ENCODE assay signal across 14 mouse cellular contexts in the genomic region with DNA sequence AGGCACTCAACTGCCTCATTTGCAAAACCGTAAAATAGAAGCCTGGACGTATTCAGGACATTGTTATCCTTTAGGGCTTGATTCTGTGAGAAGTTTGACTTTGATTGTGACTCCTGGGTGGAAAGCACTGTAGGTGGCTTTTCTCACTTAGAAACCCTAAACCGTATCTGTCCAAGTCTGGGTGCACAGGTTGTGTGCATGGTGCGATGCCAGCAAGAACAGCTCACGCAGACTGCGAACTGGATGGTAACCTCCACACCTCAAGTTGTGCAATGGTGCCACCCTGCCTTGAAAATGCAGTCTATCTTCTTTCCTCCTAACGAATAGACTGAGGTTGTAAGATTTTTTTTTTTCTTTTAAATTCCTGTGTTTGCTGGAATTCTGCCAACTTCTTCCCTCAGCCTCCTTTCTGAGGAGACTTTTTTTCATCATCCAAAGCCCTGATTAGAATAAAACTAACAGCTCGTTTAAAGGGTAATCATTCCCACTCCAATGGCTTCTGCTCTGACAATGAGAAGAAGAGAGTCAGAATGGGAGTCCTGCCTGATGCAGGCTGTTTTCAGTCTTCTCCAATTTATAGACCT.
DNase-seq lines count a peak whose midpoint lies in the region; ATAC-seq and TF ChIP-seq lines count a peak whose summit lies in the region.
"Had no signal": no experiment of that assay in that cellular context is flagged by ENCODE, and none has a peak within 500 bp of the region (broad histone marks: within the 10 kb centered on the region; RNA-seq: fewer than 3 reads in every experiment).

No protein-coding gene starts in this region.

- 45% methylated on average over 8 of the region's 8 CpGs for WGBS in forebrain, embryonic 13.5 days
- 72% methylated on average over 8 of the region's 8 CpGs for WGBS in forebrain, embryonic 11.5 days
- WGBS in lung, embryonic 14.5 days, result 41% methylated on average over 8 of the region's 8 CpGs

- H3K4me2 ChIP-seq in forebrain, embryonic 13.5 days, result no peak overlapping the region
- no peak overlapping the region for H3K4me2 ChIP-seq in forebrain, embryonic 11.5 days (ENCODE audit: low read depth, low read length, severe bottlenecking)
- H3K4me2 ChIP-seq in lung, embryonic 14.5 days, result no peak overlapping the region
- H3K4me2 ChIP-seq: liver, embryonic 11.5 days had no signal

- H3K4me3 ChIP-seq in forebrain, embryonic 13.5 days, result no peak overlapping the region
- no peak overlapping the region for H3K4me3 ChIP-seq in forebrain, embryonic 11.5 days (ENCODE audit: low read depth, low read length)
- H3K4me3 ChIP-seq in lung, embryonic 14.5 days (ENCODE audit: low read depth, low read length), result no peak overlapping the region

- DNase-seq in forebrain, embryonic 11.5 days (ENCODE audit: low spot score), result no peak
- peak; percentile 81 for DNase-seq in lung, embryonic 14.5 days
- DNase-seq in lung, postnatal 4 days, result no peak
- peak; percentile 72 for DNase-seq in brain, adult 2 months (ENCODE audit: low read depth, low spot score)
- peak; percentile 11 to 38 for DNase-seq in kidney, postnatal 25 days
- DNase-seq in right cerebral cortex, postnatal 10 days (ENCODE audit: low spot score in 2 of 2), result no peak
- DNase-seq in thymus, postnatal 14 days, result no peak
- DNase-seq: forebrain, postnatal 0 days; gastrocnemius, postnatal 25 days; right cerebral cortex, adult 18-20 months; thymus, postnatal 4 days had no signal

- H3K36me3 ChIP-seq in forebrain, embryonic 13.5 days (ENCODE audit: poor library complexity, severe bottlenecking), result no peaks in the 10 kb centered on the region
- no peaks in the 10 kb centered on the region for H3K36me3 ChIP-seq in forebrain, embryonic 11.5 days (ENCODE audit: control insufficient read depth, insufficient read depth, low read length)
- H3K36me3 ChIP-seq in lung, embryonic 14.5 days (ENCODE audit: insufficient read depth), result no peaks in the 10 kb centered on the region

- ATAC-seq in forebrain, embryonic 13.5 days, result peak; percentile 14; the same call in 1 of the 2 replicates
- no peak for ATAC-seq in forebrain, embryonic 11.5 days (replicated peaks; ENCODE audit: low FRiP score)
- peak; percentile 41; the same call in 1 of the 2 replicates for ATAC-seq in lung, embryonic 14.5 days (ENCODE audit: insufficient read depth)
- ATAC-seq: forebrain, postnatal 0 days; hindbrain, embryonic 16.5 days had no signal

- no peak overlapping the region for H3K9ac ChIP-seq in forebrain, embryonic 13.5 days
- H3K9ac ChIP-seq in forebrain, embryonic 11.5 days (ENCODE audit: low read length), result no peak overlapping the region
- no peak overlapping the region for H3K9ac ChIP-seq in lung, embryonic 14.5 days
- H3K9ac ChIP-seq: forebrain, postnatal 0 days had no signal

- peaks cover 63% of the 10 kb centered on the region for H3K4me1 ChIP-seq in forebrain, embryonic 13.5 days
- H3K4me1 ChIP-seq in forebrain, embryonic 11.5 days (replicated peaks; ENCODE audit: control insufficient read depth, insufficient read depth, low read length), result peaks cover 12% of the 10 kb centered on the region
- peaks cover 5% of the 10 kb centered on the region; the same call in 1 of the 2 replicates for H3K4me1 ChIP-seq in lung, embryonic 14.5 days (ENCODE audit: insufficient read depth)

- TF ChIP-seq CTCF in lung, embryonic 14.5 days (IDR thresholded peaks at IDR 0.05; ENCODE audit: low read depth), result no peak

- H3K9me3 ChIP-seq in forebrain, embryonic 13.5 days (replicated peaks), result no peaks in the 10 kb centered on the region
- no peaks in the 10 kb centered on the region for H3K9me3 ChIP-seq in forebrain, embryonic 11.5 days (ENCODE audit: control insufficient read depth, low read length)
- no peaks in the 10 kb centered on the region for H3K9me3 ChIP-seq in lung, embryonic 14.5 days (ENCODE audit: low read depth, low read length)

- no peaks in the 10 kb centered on the region for H3K27me3 ChIP-seq in forebrain, embryonic 13.5 days
- H3K27me3 ChIP-seq in forebrain, embryonic 11.5 days (ENCODE audit: control insufficient read depth, insufficient read depth, low read length), result no peaks in the 10 kb centered on the region
- no peaks in the 10 kb centered on the region for H3K27me3 ChIP-seq in lung, embryonic 14.5 days (ENCODE audit: insufficient read depth, low read length)

- H3K27ac ChIP-seq in forebrain, embryonic 13.5 days, result no peak overlapping the region
- no peak overlapping the region for H3K27ac ChIP-seq in forebrain, embryonic 11.5 days (ENCODE audit: low read depth, low read length)
- H3K27ac ChIP-seq in lung, embryonic 14.5 days (ENCODE audit: low read depth), result no peak overlapping the region; the same call in 1 of the 2 replicates

Comparison
In these comparisons a context has a peak if more than half of its experiments do, and no peak if none do; other contexts are left out.
1. DNase-seq: peak in lung, embryonic 14.5 days (single experiment), brain, adult 2 months (single experiment) and kidney, postnatal 25 days (2 of 2); none in forebrain, embryonic 11.5 days (single experiment), lung, postnatal 4 days (0 of 2), right cerebral cortex, postnatal 10 days (0 of 2) and thymus, postnatal 14 days (single experiment).